Mouse (Mus musculus) C3H10T1/2 (cell line): ENCODE results near the gene Aldoart2. TPM values are rescaled to one million over a fixed set of nuclear protein-coding genes. Genes with fewer than 3 reads are reported as not detected.

ENCODE experiments used
- polyA plus RNA-seq, 2 experiments: library from polyadenylated mRNA; unstranded; fragments of >200 nt; fragmentation: generic; extraction: Trizol; gene quantifications; one replicate each; pipeline ENCODE4 v1.2.1; 2012; ENCODE audit warnings: missing spikeins in 2 of 2

Aldoart2 gene
- polyA plus RNA-seq = not detected

GRCm38 (mm10) chr12:55565206-55565605, at the start of gene Aldoart2:
TSS of gene Aldoart2 (plus strand) at chr12:55565239.

GRCm38 (mm10) chr12:55598887-55599561, 34.0 kb downstream of the Aldoart2 start, which contains the start of gene Insm2:
TSS of gene Insm2 (plus strand) at chr12:55599427.

Other genes with a start within 250 kb of the Aldoart2 start
- gene Psma6, start 181.0 kb upstream of the Aldoart2 start, polyA plus RNA-seq = 100 to 1,000 TPM in 1 of 2 experiments, 10 to 100 TPM in 1; 74.4 to 208 TPM
- gene Nfkbia, start 72.6 kb upstream of the Aldoart2 start, polyA plus RNA-seq = 10 to 100 TPM; 72.0 to 88.9 TPM
- under 1 TPM in 1 of 2 experiments, not detected in 1; 0.13 TPM for gene Insm2, start 34.2 kb downstream of the Aldoart2 start, polyA plus RNA-seq